Mouse (Mus musculus): ENCODE data around the gene Git2.

Git2 gene

DNA sequence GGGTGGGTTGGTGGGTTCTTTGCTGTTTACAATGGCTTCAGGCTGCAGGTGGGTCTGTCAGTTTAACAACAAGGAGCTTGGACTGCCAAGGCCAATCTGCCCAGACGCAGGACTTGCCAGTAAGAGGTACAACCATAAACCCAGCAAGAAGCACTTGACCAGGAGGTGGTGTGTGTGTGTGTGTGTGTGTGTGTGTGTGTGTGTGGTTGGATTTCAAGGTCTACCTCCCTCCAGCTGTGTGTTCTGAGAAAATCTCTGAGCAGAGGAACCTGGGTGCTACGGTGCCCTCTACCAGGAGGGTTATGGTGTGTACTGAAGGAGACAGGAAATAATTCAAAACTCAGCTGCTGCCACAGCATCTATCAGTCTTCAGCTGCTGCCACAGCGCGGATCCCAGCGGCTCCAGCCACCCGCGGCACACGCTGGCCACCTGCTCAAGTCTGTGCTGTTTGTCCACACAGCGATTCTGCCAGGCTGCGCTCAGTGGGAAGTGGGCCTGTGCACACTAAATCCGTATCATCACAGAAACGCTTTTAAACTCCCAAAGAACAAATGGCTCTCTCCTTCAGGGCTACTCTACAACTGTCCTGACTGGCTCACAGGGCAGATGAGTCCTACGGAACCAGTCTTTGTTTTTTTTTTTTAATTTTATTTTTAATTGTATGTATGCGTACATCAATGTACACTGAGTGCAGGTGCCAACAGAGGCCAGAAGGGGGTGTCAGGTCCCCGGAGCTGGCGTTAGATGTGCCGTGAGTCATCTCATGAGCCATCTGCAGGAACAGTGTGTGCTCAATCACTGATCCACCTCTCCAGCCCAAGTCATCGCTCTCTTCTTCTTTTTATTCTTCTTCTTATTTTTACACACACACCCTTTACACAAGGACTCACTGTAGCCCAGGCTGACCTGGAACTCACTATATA is 10.2 kb downstream of the Git2 start:
- no peak for DNase-seq (ENCODE audit: low read depth)

- DNase-seq (ENCODE audit: low read depth) = no peak
Observed at GRCm38 (mm10) chr5:114761980-114762379, 13.3 kb downstream of the Git2 start.

DNA sequence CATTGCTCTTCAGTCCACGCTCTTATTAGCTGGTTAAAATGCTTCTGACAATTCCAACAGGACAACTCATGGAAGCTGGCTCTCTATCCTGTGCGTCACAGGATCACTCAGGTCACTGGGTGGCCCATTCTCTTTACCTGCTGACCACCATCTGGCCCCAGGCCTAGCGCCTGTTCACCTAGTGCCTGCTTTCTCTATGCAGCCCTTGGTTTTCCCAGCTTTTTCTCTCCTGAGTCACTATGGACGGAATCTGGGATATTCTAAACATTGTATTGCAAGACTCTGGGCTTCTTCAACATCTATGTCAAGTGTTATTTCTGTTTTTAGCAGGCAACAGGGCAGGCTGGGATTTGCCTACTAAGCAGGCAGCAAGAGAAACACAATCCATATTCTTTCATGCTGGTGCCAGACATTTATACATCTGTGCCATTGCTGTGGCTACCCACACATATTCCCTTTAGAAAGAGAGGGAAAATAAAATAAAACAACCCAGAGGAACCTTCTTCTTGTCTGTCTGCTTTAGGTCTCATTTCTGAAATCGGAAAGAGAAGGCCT is 15.7 kb downstream of the Git2 start:
- no peak for DNase-seq (ENCODE audit: low read depth)

GRCm38 (mm10) chr5:114753384-114753783 is 21.9 kb downstream of the Git2 start:
- no peak for DNase-seq (ENCODE audit: low read depth)

DNA sequence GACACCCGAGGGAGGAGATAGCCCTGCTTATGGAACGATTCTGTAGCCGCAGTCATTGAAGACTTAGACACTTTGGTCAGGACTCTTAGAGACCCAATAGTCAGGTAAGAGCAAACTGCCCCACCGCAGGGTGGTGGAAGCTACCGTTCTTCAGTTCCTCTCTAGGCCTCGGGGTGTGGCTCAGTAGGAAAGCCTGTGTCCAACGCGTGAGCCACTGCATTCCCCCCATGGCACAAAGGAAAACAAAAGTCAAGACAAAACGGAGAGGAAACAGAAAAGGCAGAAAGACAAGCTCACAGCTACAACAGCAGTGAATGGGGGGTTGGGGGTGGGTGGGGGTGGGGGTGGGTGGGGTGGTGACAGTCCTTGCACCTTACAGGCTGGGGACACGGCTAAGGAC is 22.9 kb downstream of the Git2 start:
- no peak for DNase-seq (ENCODE audit: low read depth)

DNA sequence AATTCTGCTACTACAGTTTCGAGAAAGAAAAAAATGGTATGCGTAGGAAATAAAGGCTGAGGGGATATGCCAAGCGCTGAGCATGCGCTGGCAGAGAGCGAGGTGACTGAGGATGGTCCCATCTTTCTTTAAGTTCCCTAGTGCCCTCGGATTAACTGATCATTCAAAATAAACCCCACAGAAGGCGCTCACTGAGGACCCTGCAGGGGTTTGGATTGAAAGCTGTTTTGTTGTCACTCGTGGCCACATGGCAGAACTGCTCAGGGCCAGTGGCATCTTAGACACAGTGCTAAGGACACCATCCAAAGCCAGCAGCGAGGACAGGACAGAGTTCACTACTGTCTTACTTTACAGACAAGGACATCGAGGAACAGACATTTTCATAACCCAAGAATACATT is 25.0 kb downstream of the Git2 start:
- DNase-seq (ENCODE audit: low read depth) = no peak

DNA sequence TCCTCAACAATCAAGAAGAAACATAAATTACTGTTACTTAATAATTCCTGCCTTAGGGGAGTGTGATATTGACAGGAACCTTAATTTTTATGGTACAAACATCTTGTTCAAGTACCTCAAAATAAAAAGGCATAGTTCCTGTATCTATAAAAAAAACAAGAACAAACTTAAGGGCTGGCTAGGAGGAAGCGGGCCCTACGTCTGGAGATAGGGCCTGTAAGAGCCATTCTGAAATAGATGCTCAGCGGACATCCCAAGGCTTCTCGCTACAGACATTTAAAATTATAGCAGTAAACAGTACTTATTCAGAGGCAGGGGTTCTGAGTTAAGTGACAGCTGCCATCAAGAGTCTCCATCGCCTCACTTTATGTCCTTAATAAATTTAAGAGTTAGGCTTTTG is 27.8 kb downstream of the Git2 start:
- DNase-seq (ENCODE audit: low read depth) = no peak

- DNase-seq (ENCODE audit: low read depth) = no peak
Observed at GRCm38 (mm10) chr5:114746886-114747285, 28.4 kb downstream of the Git2 start.

DNA sequence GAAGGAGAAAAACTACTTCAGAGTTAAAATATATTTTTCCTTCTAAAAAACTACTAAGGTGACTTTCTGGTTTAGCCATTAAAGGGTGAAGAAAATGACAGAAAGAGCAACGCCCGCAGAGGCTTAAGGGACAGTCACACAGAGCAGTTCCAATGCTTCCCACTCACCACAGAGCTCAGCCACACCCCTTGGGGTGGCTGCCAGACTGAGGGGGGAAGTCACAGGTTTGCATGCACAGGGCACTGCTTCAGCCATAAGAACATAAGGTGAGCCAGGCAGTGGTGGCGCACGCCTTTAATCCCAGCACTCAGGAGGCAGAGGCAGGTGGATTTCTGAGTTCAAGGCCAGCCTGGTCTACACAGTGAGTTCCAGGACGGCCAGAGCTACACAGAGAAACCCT is 29.7 kb downstream of the Git2 start:
- DNase-seq (ENCODE audit: low read depth) = no peak

DNA sequence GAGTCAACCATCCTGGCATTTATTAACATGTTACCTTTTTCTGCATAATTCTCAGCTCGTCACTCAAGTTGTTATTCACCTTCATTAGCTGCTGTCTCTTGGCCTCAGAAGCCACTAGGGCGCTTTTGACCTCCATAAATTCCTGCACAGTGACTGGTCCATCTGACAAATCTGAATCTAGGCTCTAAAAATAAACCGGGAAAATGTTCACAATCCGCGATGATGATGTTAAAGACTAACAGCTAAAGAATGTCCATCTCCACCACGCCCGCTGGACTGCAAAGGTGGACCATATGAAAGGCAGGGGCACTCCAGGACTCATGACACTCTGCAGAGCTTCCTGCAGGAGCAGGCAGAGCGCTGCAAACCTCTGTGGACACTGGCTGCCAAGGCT is 31.6 kb downstream of the Git2 start:
- no peak for DNase-seq (ENCODE audit: low read depth)

DNA sequence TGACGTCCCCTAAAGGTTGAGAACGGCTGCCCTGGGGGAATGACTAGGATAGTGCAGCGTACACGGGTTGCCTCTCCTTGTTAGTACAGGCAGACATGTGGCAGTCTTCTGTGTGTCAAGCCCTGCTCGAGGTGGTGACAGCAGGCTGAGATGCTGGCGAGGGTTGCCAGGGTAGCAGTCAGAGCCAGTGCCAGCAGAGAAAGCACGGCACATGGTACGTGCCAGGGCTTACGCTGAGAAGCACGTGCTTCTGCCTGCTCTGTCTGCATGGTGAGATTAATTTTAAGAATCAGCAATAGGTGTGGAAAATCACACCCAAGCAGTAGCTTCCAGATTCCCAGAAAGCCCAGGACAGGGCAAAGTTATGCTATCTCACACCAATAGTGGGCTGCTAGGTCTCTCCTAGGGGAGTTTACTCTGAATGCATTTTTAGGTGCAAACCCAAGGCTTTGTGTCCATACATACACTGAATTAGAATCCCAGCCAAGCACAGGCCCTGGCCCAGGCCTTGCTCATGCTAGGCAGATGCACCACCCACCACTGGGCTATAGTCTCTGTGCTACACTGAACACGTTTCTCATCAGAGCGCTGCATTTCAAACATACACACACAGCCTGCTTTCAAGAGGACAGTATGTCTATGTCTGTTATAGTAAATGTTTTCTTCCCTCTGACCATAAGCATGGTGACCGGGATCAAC is 32.2 kb downstream of the Git2 start:
- no peak for DNase-seq (ENCODE audit: low read depth)

GRCm38 (mm10) chr5:114742572-114742971 is 32.7 kb downstream of the Git2 start:
- DNase-seq (ENCODE audit: low read depth) = no peak

DNA sequence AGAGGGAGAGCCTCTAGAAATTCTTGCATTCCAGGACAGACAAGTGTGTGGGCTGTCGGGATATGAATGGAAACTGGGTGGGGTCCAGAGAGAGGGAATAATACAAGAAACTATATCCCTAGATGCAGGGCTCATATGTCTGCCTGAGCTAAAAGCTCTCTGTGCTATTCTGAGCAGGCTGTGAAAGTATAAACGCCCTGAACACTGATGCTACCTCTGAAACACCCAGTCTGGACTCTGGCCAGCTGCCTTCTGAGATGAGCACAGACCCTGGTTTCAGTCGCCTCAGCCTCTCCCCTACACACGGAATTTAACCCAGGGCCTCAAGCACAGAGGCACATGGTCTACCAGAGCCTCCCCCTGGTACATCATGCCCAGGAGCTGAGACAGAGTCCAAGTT is 34.7 kb downstream of the Git2 start:
- DNase-seq (ENCODE audit: low read depth) = no peak

DNA sequence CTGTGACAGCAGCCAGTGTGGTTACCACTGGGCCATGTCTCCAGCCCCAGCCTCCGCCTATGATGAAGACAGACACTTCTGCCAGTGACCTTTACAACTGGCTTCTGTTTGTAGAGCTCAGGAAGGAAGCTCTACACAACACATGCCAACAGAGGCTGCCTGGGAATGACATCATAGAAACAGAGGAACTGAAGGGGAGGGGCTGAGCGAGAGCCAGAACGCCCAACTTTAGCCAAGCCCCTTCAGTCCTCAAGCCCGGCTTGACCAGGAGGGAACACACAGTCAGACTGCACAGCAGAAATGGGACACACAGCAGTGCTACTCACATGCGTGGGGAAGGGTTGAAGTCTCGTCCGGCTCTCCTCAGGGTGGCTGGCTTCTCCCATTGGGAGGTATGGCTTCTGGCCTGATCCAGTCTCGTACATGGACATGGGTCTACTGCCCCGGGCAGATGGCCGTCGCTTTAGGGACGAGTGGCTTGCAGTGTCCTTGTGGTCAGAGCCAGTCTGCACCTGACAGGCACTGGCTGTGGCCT is 36.5 kb downstream of the Git2 start:
- DNase-seq (ENCODE audit: low read depth) = no peak

DNA sequence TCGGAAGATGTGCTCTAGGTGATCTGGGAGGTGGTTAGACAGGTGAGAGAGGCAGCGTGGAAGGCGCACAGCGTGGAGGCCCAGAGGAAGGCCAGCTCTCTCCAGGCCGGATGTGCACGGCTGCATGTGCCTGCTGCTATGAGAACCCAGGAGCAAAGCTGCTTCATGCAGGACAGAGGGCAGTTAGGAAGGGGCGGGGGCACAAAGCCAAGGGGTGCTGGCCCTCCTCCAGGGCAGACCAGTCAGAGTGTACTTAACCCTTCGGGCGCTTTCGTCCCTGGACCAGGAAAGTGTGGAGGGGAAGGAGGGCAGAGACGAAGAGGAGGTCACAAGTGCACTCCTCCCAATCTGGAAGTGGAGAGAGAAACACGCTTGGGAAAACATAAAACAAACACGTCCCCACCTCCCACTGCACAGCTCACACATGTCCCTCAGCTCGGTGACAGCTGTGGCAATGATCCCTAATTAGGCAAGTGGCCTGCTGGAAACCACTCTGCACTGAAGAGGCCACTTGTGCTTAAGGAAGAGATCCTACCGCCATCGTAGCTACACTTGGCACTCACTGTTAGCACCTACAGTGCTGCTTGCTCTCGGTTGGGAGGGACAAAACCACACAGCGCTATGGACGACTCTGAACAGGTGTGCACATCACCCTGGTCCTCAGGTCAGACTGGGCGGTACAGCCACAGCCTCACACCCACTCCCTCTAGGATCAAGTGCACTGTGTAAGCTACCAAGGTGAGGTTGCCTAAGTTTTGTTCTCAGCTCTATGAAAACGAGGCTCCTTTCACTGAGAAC is 38.0 kb downstream of the Git2 start:
- no peak for DNase-seq (ENCODE audit: low read depth)

DNA sequence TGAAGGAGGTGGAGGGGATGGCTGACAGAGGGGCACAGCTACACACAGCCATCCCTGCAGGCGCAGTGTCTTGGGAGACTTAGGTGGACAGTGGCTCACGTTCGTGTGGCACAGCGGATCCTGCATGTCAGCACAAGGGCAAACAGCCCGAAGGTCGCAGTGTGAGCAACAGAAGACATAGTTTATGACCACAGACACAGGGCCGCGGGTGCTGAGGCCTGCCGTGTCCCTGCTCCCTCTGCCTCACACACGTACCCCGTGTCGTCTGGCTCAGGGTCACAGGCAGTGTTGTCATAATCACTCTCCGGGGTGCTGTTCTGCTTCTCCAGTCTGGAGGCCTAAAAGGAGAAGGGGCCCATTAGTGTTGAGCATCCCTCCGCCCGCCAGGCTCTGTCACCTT is 41.7 kb downstream of the Git2 start:
- no peak for DNase-seq (ENCODE audit: low read depth)

- no peak for DNase-seq (ENCODE audit: low read depth)
Observed at GRCm38 (mm10) chr5:114731969-114732368, 43.3 kb downstream of the Git2 start.

GRCm38 (mm10) chr5:114731498-114731897 is 43.8 kb downstream of the Git2 start:
- no peak for DNase-seq (ENCODE audit: low read depth)

GRCm38 (mm10) chr5:114730129-114730528 is 45.2 kb downstream of the Git2 start:
- DNase-seq (ENCODE audit: low read depth) = no peak

DNA sequence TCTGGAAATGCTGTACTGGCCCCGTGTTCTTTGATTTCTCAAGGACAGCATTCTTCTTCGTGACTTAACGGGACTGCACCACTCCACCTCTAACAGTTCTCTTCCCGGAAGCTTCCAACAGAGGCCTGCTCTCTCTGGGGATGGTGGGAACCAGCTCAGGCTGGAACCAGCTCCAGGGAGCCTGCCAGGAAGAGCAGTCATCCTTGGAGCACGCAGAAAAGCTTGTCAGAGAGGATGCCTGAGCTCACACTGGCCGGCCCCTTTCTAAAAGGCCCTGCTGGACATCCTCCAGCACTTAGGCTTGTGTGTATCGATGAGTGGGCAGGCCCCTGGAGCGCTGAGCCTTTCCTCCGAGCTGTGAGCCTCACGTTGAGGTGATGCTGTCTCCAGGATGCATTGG is 47.2 kb downstream of the Git2 start:
- DNase-seq (ENCODE audit: low read depth) = no peak

GRCm38 (mm10) chr5:114722846-114723245 is 52.5 kb downstream of the Git2 start:
- no peak for DNase-seq (ENCODE audit: low read depth)

GRCm38 (mm10) chr5:114721969-114722368 is 53.3 kb downstream of the Git2 start:
- no peak for DNase-seq (ENCODE audit: low read depth)

Measured in c-Kit-positive CD71-negative TER-119-negative erythroid progenitor cells, embryonic 14.5 days (primary cell).